Mouse (Mus musculus): ENCODE measurements around the gene Agps. TPM values are rescaled to one million over a fixed set of nuclear protein-coding genes. Genes with fewer than 3 reads are reported as not detected.
A peak's percentile ranks its signal among the peaks of the same experiment; 100 is the strongest.

Agps gene
- polyA plus RNA-seq, 1 experiment = 21.5 TPM

DNA sequence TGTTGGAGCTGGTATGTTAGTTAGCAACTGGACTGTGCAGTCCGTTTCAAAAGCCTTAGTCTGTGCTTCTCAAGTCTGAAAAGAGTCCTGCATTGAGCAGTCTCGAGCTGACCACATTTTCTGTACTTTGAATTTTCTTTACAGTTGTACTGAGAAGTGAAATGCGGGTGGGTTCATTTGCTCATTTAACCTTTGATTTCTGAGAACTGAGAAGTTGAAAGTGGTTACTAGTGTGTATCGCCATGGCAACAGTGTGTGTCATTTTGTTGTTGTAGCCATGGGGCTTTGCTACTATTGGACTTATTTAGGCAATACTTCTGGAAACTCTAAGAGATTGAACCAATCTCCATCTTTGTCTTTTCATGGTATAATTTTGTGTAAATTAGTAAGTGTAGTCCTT is 60.0 kb downstream of the Agps start:
- peak; percentile 35 for DNase-seq (ENCODE audit: low read depth)
- TF ChIP-seq POLR2A (IDR thresholded peaks at IDR 0.05; ENCODE audit: borderline replicate concordance, extremely low read depth, insufficient read depth, insufficient read length, poor library complexity, severe bottlenecking) (no peak), CTCF (IDR thresholded peaks at IDR 0.05; ENCODE audit: borderline replicate concordance, extremely low read depth, insufficient read depth, insufficient read length) (no peak)

DNA sequence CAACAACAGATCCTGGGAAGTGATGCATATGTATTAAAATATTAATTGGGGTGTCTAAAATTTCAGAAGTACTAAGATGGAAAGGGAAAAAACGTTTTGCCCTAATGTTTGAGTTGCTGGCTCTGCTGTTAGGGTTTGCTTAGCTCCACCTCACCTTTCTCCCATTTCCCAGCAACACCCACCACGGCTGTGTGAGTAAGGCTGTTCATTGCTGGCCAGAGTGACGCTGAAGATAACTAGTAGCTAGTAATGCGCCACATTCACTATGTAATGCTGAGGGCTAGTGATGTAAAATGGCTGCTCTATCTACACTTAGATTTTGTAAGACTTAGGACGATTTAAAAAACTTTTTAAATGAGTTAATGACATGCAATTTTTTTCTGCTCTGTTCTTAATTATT is 63.7 kb downstream of the Agps start:
- TF ChIP-seq POLR2A (IDR thresholded peaks at IDR 0.05; ENCODE audit: borderline replicate concordance, extremely low read depth, insufficient read depth, insufficient read length, poor library complexity, severe bottlenecking) = no peak
- no peak for TF ChIP-seq CTCF (IDR thresholded peaks at IDR 0.05; ENCODE audit: borderline replicate concordance, extremely low read depth, insufficient read depth, insufficient read length)
- no peak for DNase-seq (ENCODE audit: low read depth)

DNA sequence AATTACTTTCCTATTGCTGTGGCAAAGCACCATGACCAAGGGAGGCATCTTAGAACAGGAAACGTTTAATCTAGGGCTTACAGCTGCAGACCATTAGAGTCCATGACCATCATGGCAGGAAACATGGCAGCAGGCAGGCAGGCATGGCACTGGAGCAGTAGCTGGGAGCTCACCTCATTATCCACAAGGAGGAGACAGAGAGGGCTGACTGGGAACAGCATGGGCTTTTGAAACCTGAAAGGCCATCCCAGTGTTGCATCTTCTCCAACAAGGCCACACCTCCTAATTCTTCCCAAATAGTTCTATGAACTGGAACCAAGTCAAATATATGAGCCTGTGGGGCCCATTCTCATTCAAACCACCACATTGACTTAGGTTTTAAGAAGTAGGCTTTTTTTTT is 68.3 kb downstream of the Agps start:
- no peak for DNase-seq (ENCODE audit: low read depth)
- no peak for TF ChIP-seq CTCF (IDR thresholded peaks at IDR 0.05; ENCODE audit: borderline replicate concordance, extremely low read depth, insufficient read depth, insufficient read length)
- no peak for TF ChIP-seq POLR2A (IDR thresholded peaks at IDR 0.05; ENCODE audit: borderline replicate concordance, extremely low read depth, insufficient read depth, insufficient read length, poor library complexity, severe bottlenecking)

- no peak for TF ChIP-seq CTCF (IDR thresholded peaks at IDR 0.05; ENCODE audit: borderline replicate concordance, extremely low read depth, insufficient read depth, insufficient read length)
- TF ChIP-seq POLR2A (IDR thresholded peaks at IDR 0.05; ENCODE audit: borderline replicate concordance, extremely low read depth, insufficient read depth, insufficient read length, poor library complexity, severe bottlenecking) = no peak
- no peak for DNase-seq (ENCODE audit: low read depth)
Measured at GRCm38 (mm10) chr2:75901869-75902268, 69.9 kb downstream of the Agps start.

GRCm38 (mm10) chr2:75907142-75907541 is 75.2 kb downstream of the Agps start:
- no peak for DNase-seq (ENCODE audit: low read depth)
- TF ChIP-seq CTCF (IDR thresholded peaks at IDR 0.05; ENCODE audit: borderline replicate concordance, extremely low read depth, insufficient read depth, insufficient read length) (no peak), POLR2A (IDR thresholded peaks at IDR 0.05; ENCODE audit: borderline replicate concordance, extremely low read depth, insufficient read depth, insufficient read length, poor library complexity, severe bottlenecking) (no peak)

DNA sequence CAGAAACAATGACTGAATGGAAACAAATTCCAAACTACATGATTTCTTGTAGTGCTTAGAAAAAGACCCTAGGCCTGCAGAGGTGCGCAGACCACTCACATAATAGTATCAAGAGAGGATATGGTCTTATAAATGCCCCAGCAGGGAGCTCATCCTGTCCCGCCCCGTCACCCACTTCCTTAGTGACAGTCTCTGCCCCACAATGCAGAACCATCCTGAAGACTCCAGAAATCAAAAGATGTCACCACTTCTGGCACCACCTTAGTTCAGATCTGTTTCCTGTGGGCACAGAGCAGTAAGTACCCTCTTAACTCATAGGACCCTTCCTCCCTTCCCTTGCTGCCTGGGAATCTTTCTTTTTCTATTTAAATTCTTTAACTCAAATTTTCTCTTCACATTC is 83.1 kb downstream of the Agps start:
- TF ChIP-seq POLR2A (IDR thresholded peaks at IDR 0.05; ENCODE audit: borderline replicate concordance, extremely low read depth, insufficient read depth, insufficient read length, poor library complexity, severe bottlenecking) = no peak
- no peak for TF ChIP-seq CTCF (IDR thresholded peaks at IDR 0.05; ENCODE audit: borderline replicate concordance, extremely low read depth, insufficient read depth, insufficient read length)

GRCm38 (mm10) chr2:75923807-75924340 is 91.9 kb downstream of the Agps start:
- DNase-seq (ENCODE audit: low read depth) = peak; percentile 47
- no peak for TF ChIP-seq POLR2A (IDR thresholded peaks at IDR 0.05; ENCODE audit: borderline replicate concordance, extremely low read depth, insufficient read depth, insufficient read length, poor library complexity, severe bottlenecking)
- no peak for TF ChIP-seq CTCF (IDR thresholded peaks at IDR 0.05; ENCODE audit: borderline replicate concordance, extremely low read depth, insufficient read depth, insufficient read length)

More for the DNA sequence above, 83.1 kb downstream of the Agps start:
- no peak for DNase-seq (ENCODE audit: low read depth)

GRCm38 (mm10) chr2:75926061-75926460 is 94.1 kb downstream of the Agps start:
- no peak for DNase-seq (ENCODE audit: low read depth)
- TF ChIP-seq CTCF (IDR thresholded peaks at IDR 0.05; ENCODE audit: borderline replicate concordance, extremely low read depth, insufficient read depth, insufficient read length) = no peak
- TF ChIP-seq POLR2A (IDR thresholded peaks at IDR 0.05; ENCODE audit: borderline replicate concordance, extremely low read depth, insufficient read depth, insufficient read length, poor library complexity, severe bottlenecking) = no peak

DNA sequence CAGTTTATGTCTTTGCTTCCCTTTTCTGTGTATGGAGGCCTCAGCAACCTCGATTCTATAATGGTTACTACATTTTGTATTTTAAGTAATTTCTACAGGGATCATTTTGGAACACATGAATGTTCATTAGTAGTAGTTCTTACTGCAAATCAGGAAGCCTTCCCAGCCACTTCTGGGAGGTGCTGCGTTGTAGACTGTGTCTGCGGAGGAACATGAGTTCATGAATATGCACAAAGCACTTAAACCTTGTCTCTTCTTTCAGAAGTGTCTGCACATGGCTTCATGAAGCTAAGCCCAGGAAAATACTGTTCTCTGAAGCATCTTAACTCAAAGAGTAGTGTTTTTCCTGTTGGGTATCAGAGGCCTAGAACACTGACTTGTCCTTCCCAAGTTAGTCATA is 96.0 kb downstream of the Agps start:
- no peak for TF ChIP-seq CTCF (IDR thresholded peaks at IDR 0.05; ENCODE audit: borderline replicate concordance, extremely low read depth, insufficient read depth, insufficient read length)
- no peak for TF ChIP-seq POLR2A (IDR thresholded peaks at IDR 0.05; ENCODE audit: borderline replicate concordance, extremely low read depth, insufficient read depth, insufficient read length, poor library complexity, severe bottlenecking)
- no peak for DNase-seq (ENCODE audit: low read depth)

DNA sequence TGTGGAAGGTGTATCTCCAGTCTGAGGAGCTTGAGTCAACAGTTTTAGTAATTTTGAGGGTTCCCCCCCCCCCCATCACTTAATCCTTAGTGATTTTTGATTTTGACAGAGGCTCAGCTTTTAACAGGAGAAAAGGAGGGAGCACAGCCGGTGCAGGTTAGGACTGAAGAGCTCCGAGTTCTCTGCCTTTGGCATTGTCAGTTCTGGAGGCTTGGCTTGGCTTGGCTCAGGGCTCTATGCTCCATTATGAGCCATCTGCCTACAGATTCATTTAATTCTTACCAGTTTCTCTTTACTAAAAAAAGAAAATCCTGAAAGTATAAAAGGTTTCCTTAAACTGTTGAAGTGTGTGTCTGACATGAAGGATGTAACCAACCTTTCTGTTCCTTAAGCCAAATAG is 97.2 kb downstream of the Agps start:
- DNase-seq (ENCODE audit: low read depth) = no peak
- TF ChIP-seq CTCF (IDR thresholded peaks at IDR 0.05; ENCODE audit: borderline replicate concordance, extremely low read depth, insufficient read depth, insufficient read length) (no peak), POLR2A (IDR thresholded peaks at IDR 0.05; ENCODE audit: borderline replicate concordance, extremely low read depth, insufficient read depth, insufficient read length, poor library complexity, severe bottlenecking) (no peak)

DNA sequence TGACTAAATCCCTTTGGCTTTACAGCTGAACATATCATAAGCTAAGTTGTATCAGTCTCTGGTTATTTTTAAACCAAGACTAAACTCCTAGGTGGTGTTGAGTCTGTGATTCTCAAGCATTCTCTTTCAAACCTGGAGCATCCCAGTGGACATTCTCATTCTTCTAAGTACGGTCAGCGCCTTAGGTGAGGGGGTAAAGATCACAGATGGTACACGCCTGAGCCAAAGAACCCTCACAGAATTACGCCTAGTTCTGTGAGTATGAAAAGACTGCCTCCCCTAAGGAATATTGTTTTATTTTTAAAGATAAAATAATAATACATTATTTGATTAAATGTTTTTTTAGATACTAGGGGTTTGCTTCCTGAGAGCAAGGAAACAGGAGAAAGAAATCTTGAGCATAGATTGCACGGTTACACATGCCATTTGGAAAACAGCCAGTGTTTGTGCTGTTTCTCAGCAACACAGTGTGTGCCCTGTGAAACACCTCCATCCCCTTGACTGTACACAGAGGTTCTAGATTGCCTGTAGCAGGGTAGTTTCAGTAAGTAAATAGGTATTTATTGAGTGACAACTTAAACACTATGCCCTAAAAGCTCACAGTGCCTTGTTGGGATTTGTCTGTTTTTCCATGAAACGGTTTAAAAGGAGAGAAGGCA is 97.9 kb downstream of the Agps start:
- no peak for DNase-seq (ENCODE audit: low read depth)
- TF ChIP-seq CTCF (IDR thresholded peaks at IDR 0.05; ENCODE audit: borderline replicate concordance, extremely low read depth, insufficient read depth, insufficient read length) (no peak), POLR2A (IDR thresholded peaks at IDR 0.05; ENCODE audit: borderline replicate concordance, extremely low read depth, insufficient read depth, insufficient read length, poor library complexity, severe bottlenecking) (no peak)

DNA sequence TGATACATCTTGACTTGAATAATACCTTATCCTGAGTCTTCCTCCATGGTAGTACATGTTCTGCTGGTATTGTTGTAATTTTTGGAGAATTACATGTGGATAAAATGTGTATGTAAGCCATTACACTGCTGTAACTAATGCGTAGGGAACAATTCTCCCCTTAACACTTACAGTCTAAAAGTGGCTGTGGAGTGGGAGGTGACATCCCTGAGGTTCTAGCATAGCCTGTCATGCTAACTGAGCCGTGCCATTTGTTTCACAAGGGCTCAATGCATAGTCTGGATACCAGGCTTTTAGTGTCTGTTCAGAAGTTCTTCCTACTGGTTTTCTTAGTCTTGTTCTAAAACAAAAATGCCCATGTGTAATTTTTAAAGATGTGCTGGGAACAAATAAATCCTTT is 99.0 kb downstream of the Agps start:
- TF ChIP-seq CTCF (IDR thresholded peaks at IDR 0.05; ENCODE audit: borderline replicate concordance, extremely low read depth, insufficient read depth, insufficient read length) = no peak
- no peak for TF ChIP-seq POLR2A (IDR thresholded peaks at IDR 0.05; ENCODE audit: borderline replicate concordance, extremely low read depth, insufficient read depth, insufficient read length, poor library complexity, severe bottlenecking)
- DNase-seq (ENCODE audit: low read depth) = no peak

Data from brain, embryonic 14.5 days (tissue).